Mouse (Mus musculus): ENCODE measurements around the gene Eif2b5.

DNA sequence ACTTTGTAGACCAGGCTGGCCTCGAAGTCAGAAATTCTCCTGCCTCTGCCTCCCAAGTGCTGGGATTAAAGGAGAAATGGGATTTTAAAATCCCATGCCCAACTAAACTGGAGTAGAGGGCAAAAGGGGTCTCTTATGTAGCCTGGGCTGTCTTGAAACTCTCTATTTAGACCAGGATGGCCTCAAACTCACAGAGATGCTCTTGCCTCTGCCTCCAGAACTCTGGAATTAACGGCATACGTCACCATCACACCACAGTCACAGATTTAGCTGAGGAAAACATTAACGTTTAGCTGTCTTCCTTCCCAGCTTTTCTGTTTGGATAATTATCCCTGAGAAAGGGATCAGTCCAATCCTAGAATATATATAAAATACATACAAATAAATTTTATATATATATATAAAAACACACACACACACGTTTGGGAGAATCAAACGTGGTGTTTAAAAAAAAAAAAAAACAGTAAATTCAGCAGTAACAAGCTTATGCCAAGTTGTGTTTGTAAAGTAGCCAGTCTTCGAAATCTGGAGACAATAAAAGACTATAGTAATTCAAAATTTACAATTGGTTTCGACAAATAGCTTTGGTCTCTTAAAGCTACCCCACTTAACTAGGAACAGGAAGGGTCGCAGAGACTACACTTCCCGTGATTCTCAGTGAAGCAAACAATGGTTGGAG lies 36.1 kb downstream of the Eif2b5 start:
- no peak for TF ChIP-seq CTCF (conservative IDR thresholded peaks at IDR 0.05; ENCODE audit: insufficient read depth, insufficient read length, low read depth, low read length)
- no peak for TF ChIP-seq POLR2A (IDR thresholded peaks at IDR 0.05; ENCODE audit: low read depth, low read length)

All from kidney, adult 2 months (tissue).